Mouse (Mus musculus): ENCODE data around the gene Gtf3a. TPM values are rescaled to one million over a fixed set of nuclear protein-coding genes. Genes with fewer than 3 reads are reported as not detected.

Gtf3a gene
- total and polyA plus RNA-seq, 3 experiments = 110 to 133 (median 130) TPM

DNA sequence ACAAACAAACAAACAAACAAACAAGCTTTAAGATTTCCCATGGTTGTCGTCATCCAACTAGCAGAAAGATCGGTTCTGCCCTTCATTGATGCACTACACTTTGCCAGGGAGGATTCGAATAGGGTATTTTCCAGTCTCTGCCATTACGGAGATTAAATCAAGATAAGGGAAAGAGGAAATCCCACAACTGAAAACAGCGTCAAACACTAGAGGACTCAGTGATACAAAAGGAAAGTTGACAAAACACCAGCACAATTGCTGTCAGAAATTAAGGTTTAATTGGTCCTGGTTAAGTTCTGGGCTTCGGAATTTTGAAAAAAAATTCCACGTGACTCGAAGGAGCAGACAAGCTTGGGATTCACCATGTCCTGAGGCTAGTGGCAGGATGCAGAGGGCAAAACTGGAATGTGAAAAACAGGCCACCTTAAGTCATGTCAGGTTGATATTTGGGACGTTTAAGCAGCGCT, 383 bp upstream of the Gtf3a start:
- no peak for DNase-seq (ENCODE audit: extremely low read depth)

DNA sequence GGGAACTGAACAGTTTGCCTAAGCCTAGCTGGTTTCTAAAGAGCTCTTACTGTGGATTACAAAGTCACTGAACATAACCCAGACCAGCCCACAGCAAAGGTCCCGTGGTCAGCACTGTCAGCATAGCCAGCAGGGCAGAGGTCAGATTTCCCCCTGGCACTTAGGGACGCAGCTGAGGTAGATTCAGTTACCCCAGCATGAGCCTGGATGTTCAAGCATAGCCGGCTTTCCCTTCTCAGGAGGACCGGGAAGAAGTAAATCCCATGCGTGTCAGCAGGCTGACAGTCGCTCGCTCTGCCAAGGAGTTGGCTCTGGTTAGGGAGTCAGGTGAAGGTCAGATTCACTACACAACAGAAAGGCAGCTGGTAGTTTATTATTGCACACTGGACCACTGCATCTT, 6.1 kb downstream of the Gtf3a start:
- Histone ChIP-seq H3K36me3 (replicated peaks in 1 of 2; ENCODE audit: control insufficient read depth in 1 of 2, insufficient read depth in 1 of 2, low read length in 1 of 2) (peaks cover 79 to 93% of the 10 kb centered on the region in 2 experiments), H3K9me3 (replicated peaks; ENCODE audit: low read length) (no peaks in the 10 kb centered on the region), H3K4me1 (ENCODE audit: control insufficient read depth in 1 of 2, insufficient read depth in 2 of 2) (peaks cover 0 to 13% of the 10 kb centered on the region in 2 experiments; a peak in 2 of 4 replicates), H3K4me3 (replicated peaks in 1 of 3; ENCODE audit: low read depth in 2 of 3, low read length in 2 of 3, poor library complexity in 1 of 3) (no peak overlapping the region), H3K79me2 (replicated peaks; ENCODE audit: control insufficient read depth, extremely low read depth, insufficient read depth, poor library complexity, severe bottlenecking) (peaks cover 14% of the 10 kb centered on the region), H3K4me2 (ENCODE audit: insufficient read depth, low read depth, poor library complexity, severe bottlenecking) (no peak overlapping the region), H3K9ac (ENCODE audit: insufficient read depth, low read depth) (no peak overlapping the region), H3K27me3 (replicated peaks) (no peaks in the 10 kb centered on the region), H3K27ac (ENCODE audit: insufficient read depth, low read depth) (no peak overlapping the region)
- in situ Hi-C loops (cut with MboI; ENCODE audit: low pct_ligation_motif_present, low pct_unique_long_range_greater_than_20kb, low sequenced_read_pairs) (no loop called here), dilution Hi-C loops (cut with MboI; ENCODE audit: extremely low pct_ligation_motif_present, extremely low pct_unique_long_range_greater_than_20kb, low sequenced_read_pairs) (no loop called here)
- TF ChIP-seq KAT2A (IDR thresholded peaks at IDR 0.05; ENCODE audit: insufficient replicate concordance, low read length) = no peak
- TF ChIP-seq RCOR1 (conservative IDR thresholded peaks at IDR 0.05; ENCODE audit: low read depth, low read length) = no peak
- no peak for TF ChIP-seq CTCF (conservative IDR thresholded peaks at IDR 0.05 in 1 of 2, IDR thresholded peaks at IDR 0.05 in 1 of 2; ENCODE audit: low read depth in 2 of 2, low read length in 2 of 2)
- no peak for TF ChIP-seq IRF4 (IDR thresholded peaks at IDR 0.05; ENCODE audit: low read depth, low read length)
- no peak for TF ChIP-seq RAD21 (IDR thresholded peaks at IDR 0.05; ENCODE audit: low read depth, low read length)
- TF ChIP-seq NELFE (IDR thresholded peaks at IDR 0.05; ENCODE audit: low read depth, low read length) = no peak
- TF ChIP-seq TCF12 (IDR thresholded peaks at IDR 0.05; ENCODE audit: low read depth, low read length) = no peak
- TF ChIP-seq CHD2 (IDR thresholded peaks at IDR 0.05; ENCODE audit: low read length) = no peak
- TF ChIP-seq MAFK (IDR thresholded peaks at IDR 0.05; ENCODE audit: insufficient replicate concordance, low read length) = no peak
- no peak for TF ChIP-seq SMC3 (IDR thresholded peaks at IDR 0.05; ENCODE audit: low read depth, low read length)
- TF ChIP-seq ZKSCAN1 (IDR thresholded peaks at IDR 0.05; ENCODE audit: borderline replicate concordance, low read depth, low read length) = no peak
- no peak for TF ChIP-seq UBTF (IDR thresholded peaks at IDR 0.05; ENCODE audit: low read depth, low read length)
- TF ChIP-seq EP300 (IDR thresholded peaks at IDR 0.05; ENCODE audit: low read length) = no peak
- no peak for TF ChIP-seq PAX5 (IDR thresholded peaks at IDR 0.05; ENCODE audit: low read length)
- TF ChIP-seq TBP (conservative IDR thresholded peaks at IDR 0.05; ENCODE audit: low read depth, low read length) = no peak
- no peak for DNase-seq (ENCODE audit: extremely low read depth)

More for the DNA sequence above, 383 bp upstream of the Gtf3a start:
- Histone ChIP-seq H3K9me3 (replicated peaks; ENCODE audit: low read length) (peaks cover 6% of the 10 kb centered on the region), H3K27me3 (replicated peaks) (no peaks in the 10 kb centered on the region), H3K4me3 (replicated peaks in 1 of 3; ENCODE audit: low read depth in 2 of 3, low read length in 2 of 3, poor library complexity in 1 of 3) (peak overlapping the region; percentile 50 to 90 (median 56)), H3K79me2 (replicated peaks; ENCODE audit: control insufficient read depth, extremely low read depth, insufficient read depth, poor library complexity, severe bottlenecking) (peaks cover 22% of the 10 kb centered on the region), H3K27ac (ENCODE audit: insufficient read depth, low read depth) (0 out of 2 replicates have a peak overlapping the region, but pooled peaks have one; percentile 25), H3K4me2 (ENCODE audit: insufficient read depth, low read depth, poor library complexity, severe bottlenecking) (peak overlapping the region; percentile 90), H3K36me3 (replicated peaks in 1 of 2; ENCODE audit: control insufficient read depth in 1 of 2, insufficient read depth in 1 of 2, low read length in 1 of 2) (peaks cover 22 to 29% of the 10 kb centered on the region in 2 experiments), H3K4me1 (ENCODE audit: control insufficient read depth in 1 of 2, insufficient read depth in 2 of 2) (peaks cover 0 to 18% of the 10 kb centered on the region in 2 experiments; a peak in 2 of 4 replicates), H3K9ac (ENCODE audit: insufficient read depth, low read depth) (peak overlapping the region; percentile 75)
- in situ Hi-C loops (cut with MboI; ENCODE audit: low pct_ligation_motif_present, low pct_unique_long_range_greater_than_20kb, low sequenced_read_pairs) = loop anchor here (10.0 kb wide), 1 partner anchor 287 kb away; no protein-coding TSS in a partner anchor
- TF ChIP-seq ZNF384 (IDR thresholded peaks at IDR 0.05; ENCODE audit: low read depth, low read length) = peak; percentile 53
- TF ChIP-seq CHD1 (IDR thresholded peaks at IDR 0.05; ENCODE audit: low read depth, low read length) = no peak
- TF ChIP-seq TBP (conservative IDR thresholded peaks at IDR 0.05; ENCODE audit: low read depth, low read length) = peak; percentile 69
- no peak for TF ChIP-seq BHLHE40 (IDR thresholded peaks at IDR 0.05; ENCODE audit: low read depth, low read length)
- dilution Hi-C loops (cut with MboI; ENCODE audit: extremely low pct_ligation_motif_present, extremely low pct_unique_long_range_greater_than_20kb, low sequenced_read_pairs) = no loop called here
